Mouse (Mus musculus) E14TG2a.4 (cell line): ENCODE data around the gene Sertad3.

ENCODE experiments used
- CTCF ChIP-seq: conservative IDR thresholded peaks from 2 replicates; pipeline ENCODE4 v1.5.1; 2014; ENCODE audit warnings: low read length
- NANOG ChIP-seq: IDR thresholded peaks from 2 replicates; pipeline ENCODE4 v1.6.1; 2014; ENCODE audit warnings: borderline replicate concordance, low read length, mixed read lengths

DNA sequence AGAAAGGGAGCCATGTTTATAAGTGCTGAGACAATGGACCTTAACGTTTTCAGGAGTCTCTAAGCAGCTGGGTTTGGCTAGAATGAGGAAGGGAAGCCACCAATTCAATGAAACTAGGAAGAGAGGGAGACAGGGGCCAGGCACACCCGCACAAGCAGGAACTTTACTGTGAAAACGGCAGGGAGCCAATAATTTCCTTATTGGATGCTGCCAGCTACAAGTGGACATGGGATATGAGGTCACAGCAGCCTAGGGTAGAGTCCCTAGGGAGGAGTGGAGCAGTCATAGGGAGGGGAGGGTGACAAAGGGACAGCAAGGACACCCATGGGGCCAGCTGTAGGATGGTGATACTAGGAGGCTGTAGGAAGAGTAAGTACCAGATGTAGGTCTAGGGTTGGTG lies 19.5 kb downstream of the Sertad3 start:
- TF ChIP-seq CTCF (no peak), NANOG (no peak)
